Mouse (Mus musculus) T-helper 1 cell (primary cell): ENCODE data around the gene Ptprg.

ENCODE experiments used
- in situ Hi-C: fragments of 300-600 bp; cut with MboI, MseI; formaldehyde crosslinking; loops from one replicate; pipeline ENCODE4 v1.15.1; 2025; ENCODE audit warnings: high pct_unique_total_duplicates

The Ptprg gene

DNA sequence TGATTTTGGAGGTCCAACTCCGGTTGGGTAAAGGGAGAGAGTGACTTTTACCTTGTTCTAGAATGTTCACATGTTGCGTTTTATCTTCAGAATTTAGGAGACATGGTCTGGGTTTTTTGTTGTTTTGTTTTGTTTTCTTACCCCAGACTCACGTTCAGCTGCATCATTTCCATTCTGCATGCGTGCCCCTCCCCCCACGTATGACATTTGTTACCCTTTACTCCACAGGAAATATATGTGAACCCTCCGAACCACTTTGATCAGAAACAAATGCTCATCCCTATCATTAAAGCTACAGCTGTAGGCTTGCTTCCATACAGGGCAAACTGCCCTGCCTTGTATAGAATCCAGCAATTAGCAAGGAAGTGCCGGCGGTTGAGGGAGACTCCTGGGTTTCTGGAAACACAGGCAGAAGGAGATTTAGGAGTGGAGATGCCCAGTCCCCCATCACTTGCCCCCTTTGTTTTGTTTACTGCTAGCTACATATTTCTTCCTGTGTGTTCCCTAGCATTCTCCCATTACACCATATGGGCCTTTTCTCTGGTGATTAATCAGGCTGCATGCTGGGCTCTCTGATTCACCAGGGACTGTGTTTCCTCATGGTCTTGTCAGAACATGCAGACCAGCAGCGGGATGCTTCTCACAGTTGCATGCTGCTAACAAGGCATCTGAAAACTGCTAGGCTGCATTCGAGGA lies 130.2 kb downstream of the Ptprg start:
- in situ Hi-C loops, result no loop called here

DNA sequence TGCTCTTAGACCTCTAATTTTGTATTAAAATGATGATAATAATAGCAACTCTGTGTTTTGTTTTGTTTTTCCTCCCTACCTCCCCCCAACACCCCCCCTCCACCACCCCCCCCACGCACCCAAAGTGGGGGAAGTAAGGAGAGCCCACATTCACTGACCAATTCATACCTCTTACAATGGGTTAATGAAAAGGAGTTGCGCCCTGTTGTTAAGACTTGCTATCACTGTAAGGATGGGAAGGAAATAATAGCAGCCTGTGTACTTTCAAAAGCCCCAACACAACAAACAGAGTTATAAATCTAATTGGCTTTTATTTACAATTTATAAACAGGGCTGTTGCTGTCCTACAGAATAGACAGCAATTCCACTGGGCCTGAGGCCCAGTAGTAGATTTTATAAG lies 130.8 kb downstream of the Ptprg start:
- in situ Hi-C loops, result no loop called here

DNA sequence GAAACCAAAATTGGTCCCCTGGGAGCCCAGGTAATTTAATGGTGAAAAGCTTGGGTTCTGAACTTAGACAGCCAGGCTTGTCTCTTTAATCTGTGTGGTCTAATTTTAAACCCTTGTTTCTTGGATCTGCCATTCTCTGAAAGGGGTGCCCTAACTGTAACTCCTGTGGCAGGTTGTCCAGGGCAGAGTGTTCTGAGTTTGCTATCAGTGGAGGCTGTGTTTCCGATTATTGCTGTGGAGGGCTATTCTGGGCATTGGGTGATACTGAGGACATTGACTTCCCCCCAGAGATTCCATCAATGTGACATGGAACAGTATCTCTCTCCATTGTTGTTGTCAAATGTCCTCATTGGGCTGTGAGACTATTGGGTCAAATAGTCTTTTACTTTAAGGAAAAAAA lies 134.2 kb downstream of the Ptprg start:
- in situ Hi-C loops, result no loop called here

DNA sequence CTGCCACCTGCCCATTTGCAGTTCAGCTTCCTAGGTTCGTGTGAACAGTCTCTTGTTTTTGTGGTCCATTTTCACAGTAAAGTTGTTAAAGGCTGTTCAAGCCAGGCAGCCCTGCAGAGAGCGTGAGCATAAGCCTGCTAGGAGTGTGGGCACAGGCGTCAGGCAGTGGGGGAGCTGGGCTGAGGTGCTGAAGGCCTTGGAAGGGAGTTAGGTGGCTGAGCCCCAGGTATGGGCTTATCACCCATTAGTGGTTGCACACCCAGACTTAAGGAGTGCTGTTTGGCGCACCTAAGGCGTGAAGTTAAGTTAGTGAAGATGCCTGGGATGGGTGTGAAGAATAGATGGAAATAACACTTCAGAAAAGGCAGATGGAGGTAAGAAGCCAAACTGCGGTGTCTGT lies 134.8 kb downstream of the Ptprg start:
- in situ Hi-C loops, result no loop called here

DNA sequence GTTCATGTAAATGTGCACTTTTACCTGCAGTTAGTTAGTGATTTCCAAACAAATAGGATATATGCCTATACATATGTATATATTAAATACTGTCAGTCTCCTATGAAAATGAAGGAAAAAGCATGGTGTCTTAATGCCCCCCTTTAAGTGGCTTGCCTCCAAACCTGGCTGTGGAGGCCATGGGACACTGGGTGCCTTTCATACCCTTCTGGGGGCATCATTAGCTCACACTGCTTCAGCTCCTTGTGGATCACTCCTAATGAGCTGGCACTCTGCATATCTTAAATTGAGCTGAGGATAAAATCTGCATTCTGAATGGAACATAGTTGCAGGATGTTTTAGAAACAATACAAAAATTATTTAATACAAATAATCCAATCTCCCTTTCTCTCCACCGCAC lies 136.7 kb downstream of the Ptprg start:
- in situ Hi-C loops, result no loop called here

DNA sequence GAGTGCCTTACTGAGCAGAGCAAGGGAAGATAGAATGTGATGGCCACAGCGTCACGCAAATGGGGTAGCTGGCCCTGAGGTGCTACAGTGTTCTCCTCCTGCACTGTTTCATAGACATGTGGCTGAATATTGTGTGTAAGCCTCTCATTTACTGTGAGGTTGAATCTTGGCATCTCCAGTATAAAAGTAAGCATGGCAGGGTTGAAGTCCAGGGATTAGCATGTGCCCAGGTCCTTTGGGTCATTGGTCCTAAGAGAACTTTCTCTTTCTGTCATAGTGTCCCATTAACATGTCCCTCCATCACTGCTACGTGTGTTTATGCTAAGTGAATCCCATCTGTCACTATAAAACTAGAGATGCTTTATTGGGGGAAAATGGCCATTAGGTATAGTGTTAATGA lies 138.2 kb downstream of the Ptprg start:
- in situ Hi-C loops, result no loop called here

DNA sequence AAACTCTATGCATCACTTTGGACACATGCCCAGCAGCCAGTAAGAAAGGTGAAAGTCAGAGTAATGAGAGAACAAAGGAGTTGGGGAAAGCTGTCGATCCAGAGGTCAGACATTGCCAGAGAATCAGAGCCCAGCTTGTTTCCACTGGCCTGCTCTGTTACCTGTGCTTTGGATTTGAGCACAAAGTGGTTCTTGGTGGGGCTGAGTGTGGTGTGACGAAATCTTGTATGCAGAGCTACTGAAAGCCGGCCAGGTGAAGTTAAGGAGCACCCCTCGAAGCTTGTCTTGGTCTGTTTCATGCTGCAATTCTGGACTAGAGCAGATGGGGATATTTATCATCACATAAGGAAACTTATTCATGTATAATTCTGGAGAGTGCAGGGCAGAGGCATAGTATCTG lies 145.5 kb downstream of the Ptprg start:
- in situ Hi-C loops, result no loop called here

DNA sequence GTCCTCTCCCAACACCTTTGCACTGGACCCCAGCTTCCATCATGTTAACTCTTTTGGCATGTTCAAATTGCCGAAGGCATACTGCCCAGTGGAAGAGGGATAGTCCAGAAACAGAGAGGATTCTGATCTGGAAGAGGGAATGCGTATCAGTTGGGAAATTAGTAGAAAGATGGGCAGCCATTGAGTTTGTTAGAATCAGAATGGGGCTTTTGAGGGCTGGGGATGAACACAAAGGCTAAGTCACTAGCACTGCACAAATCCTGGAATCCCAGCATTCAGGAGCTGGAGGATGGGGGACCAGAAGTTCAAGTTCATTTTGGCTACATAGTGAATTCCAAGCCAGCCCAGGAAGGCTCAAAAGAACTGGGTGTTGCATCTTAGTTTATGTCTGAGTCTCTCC lies 146.3 kb downstream of the Ptprg start:
- in situ Hi-C loops, result no loop called here

DNA sequence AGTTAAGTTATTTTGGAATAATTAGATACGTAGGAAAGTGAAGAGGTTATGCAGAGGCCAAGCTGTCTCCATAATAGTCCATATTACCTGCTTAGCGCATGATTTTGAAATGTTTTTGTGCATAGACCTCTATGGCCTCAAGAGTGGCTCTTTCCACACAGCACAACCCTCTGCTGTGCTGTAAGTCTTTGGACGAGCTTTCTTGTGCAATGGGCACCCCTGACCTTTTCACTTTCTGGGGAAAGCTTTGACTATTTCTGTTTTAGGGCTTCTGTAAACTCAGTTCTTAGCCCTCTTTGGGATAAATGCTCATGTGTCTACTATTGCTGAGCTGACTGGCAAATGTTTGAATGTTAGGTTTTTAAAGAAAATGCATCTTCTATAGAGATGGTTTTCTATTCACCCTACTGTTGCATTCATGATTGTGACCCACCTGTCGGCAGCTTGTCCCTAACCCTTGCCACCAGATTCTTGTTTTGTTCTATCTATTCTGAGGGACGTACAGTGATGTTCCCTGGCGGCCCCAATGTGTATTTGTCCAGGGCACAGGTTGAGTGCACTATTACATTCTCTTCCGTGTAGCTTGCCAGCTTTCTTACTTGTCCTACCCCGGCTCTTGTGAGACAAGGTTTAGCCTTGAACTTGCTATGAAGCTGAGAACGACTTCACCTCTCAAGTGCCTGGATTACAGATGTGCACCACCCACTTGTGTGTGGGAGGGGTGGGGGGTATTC lies 148.4 kb downstream of the Ptprg start:
- in situ Hi-C loops, result no loop called here

DNA sequence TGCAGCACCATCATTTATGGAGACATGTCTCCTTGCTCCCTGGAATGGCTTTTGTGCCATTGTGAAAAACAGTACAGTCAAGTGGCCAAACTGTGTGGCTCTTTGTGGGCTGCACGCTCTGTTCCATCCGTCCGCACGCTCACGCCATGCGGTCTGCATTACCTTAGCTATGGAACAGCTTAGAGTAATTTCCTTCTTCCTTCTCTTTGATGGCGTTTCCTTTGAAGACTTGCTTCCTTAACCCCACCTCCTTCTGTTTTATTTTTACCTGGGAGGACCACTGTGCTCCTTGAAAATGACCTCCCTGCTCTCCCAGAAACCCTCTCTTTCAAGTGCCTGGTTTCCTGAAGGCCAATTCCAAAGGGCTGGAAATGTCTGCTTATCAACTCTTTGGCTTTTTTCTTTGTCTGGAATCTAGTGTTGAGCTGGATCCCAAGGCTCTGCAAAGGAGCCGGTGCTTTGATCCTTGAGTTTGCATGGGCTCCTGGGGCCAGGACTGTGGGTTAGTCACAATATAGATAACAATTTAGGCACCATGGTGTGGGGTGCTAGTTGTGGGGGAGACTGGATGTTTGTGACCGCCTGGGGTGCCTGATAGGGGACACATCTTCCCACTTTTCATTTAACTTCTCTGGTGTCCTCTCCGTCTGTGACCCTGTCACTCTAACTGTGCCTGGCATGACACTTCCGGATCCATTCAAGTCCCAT lies 149.6 kb downstream of the Ptprg start:
- in situ Hi-C loops, result no loop called here

DNA sequence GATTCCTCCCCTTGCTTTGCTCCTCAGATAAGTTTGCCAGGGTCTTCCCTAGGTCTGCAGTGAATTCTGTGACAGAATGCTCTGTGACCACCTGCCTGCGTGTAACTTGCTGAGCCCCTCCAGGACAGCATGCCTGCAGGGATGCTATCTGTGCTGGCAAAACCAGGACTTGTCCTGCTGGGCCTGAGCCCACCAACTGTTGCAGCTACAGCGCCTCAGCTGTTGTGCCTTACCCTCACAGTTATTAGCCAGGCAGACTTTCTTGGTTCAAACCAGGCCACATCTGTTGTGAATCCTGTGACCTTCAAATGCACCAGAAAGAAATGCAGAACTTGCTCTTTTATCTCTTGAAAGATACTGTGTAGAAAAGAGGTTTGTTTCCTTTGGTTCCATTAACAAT lies 151.5 kb downstream of the Ptprg start:
- in situ Hi-C loops, result no loop called here

DNA sequence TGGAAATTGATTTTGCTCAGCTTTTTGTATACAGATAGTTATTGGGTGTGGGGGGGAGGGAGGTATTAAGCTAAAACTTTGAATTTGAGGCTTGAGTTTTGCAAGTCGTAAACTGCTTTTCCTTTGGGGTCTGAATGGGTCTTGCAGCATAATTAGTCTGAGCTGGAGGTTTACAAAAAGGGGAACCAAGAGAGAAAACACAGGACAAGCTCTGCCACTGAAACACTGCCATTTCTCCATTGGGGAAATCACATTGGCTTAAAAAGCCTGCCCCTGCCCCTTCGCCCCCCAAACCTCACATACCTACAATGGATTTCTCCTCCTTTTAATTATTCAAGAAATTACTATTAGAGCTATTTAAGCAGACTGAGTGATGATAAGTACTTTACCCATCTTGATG lies 156.0 kb downstream of the Ptprg start:
- in situ Hi-C loops, result no loop called here

DNA sequence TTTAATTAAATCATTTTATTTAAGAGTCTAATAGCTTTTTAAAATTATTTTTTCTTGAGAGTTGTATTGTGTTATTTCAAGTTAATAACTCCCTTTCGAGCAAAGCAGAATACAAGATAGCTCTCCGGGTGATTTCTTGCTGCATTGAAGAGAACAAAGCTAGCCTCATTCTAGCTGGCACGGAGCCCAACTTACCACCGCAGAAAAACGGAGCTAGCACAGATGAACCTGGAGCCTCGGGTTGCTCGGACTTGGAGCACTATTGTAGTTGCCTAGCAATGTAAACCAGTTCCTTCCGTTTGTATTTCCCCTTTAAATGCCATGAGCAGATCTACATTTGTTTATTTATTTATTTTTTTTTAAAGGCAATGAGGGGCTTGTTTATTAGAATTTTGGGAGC lies 156.5 kb downstream of the Ptprg start:
- in situ Hi-C loops, result no loop called here

DNA sequence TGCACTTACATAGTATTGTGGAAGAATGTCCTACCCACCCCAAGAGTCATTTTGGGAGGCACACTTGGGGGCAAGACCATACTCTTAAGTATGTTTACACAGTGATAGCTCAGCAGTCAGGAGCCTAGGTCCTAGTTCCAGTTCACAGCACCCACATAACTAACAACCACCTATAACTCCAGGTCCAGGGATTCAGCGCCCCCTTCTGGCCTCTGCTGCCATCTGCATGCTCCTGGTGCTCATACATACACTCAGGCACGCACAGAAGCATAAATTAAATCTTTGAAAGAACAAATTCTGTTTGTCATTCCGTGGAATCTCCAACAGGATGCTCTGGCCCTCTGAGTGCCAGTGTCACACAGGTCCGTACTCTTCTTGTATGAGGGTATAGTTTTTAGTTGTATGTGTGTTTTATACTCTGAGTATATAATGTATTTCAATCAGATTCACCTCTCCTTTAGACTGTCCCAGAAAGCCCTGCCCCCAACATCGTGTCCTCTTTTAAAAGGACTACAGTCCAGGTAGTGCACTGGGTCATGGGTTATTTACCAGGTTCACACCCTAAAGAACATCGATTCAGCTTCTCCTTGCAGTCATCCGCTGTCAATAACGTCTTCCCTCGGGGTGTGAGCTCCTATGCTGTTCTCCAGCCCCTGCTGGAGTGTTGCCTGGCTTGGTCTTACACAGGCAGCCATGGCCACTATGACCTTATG lies 157.2 kb downstream of the Ptprg start:
- in situ Hi-C loops, result no loop called here

DNA sequence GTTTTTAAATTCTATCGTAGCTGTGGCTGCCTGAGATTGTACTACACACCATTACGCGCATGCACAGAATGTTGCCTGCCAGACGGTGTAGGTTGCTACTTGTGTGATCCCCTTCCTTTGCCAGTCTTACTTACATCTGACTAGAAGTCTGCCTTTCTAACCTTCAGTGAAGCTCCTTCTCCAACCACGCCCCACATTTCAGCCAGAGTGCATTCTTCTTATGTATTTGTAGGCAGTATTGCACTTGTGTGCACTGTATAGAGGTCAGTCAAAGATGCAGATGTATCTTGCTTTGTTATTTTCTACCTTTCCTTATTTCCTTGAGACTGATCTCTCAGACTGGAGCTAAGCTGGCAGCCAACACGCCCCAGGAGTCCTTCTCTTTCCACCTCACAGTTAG lies 158.8 kb downstream of the Ptprg start:
- in situ Hi-C loops, result no loop called here

DNA sequence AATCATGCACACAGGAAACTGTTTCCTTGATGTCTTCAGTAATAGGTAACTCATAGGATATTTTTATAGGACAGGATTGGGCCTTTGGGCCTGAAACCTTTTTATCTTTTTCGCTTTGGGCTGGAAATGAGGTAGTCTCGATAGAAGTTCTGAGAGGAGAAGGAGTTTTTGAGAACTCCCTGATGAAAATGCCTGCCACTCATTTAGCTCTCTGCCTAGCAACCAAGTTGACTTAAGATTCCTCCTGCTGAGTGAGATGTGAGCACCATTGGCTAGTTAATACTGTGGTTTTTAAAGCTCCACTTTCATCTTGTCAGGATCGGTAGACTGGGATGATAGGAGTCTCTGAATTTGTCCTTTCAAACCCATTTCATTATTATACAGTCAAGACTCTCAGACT lies 162.9 kb downstream of the Ptprg start:
- in situ Hi-C loops, result no loop called here

DNA sequence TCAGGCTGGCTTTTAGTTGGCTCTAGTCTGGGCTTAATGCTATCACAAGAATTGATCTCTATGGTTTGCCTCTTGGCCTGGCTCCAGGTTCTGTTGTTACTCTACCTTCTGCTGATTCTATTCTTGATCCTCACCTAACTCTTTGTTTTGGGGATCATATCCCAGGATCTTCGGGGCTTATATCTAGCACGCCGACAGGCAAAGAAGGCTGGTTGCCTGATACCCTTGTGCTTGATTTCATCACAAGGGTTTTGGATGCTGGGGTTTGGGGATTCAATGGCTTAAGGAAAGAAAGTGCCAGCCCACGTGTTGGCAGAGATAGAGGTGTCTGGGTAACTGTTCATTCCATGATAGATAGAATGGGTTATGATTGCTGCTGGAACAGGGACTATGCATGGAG lies 164.9 kb downstream of the Ptprg start:
- in situ Hi-C loops, result no loop called here

DNA sequence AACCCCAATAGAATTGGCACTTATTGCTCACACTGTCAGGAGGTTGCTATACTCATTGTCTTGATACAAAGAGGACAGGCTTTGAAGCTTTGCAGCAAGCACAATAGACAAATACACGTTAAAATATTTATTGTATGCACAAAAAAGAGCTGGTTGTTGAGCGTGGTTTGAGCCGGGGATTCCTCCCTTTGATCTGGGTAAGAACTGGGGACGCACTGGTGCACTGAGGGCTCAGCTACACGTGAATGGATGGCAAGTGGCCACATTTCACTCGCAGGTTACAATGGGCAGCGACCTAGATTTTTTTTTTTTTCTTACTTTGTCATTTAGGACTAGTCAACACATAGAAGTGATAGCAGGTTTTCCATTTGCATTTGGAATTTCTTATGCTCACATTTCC lies 165.9 kb downstream of the Ptprg start:
- in situ Hi-C loops, result no loop called here

DNA sequence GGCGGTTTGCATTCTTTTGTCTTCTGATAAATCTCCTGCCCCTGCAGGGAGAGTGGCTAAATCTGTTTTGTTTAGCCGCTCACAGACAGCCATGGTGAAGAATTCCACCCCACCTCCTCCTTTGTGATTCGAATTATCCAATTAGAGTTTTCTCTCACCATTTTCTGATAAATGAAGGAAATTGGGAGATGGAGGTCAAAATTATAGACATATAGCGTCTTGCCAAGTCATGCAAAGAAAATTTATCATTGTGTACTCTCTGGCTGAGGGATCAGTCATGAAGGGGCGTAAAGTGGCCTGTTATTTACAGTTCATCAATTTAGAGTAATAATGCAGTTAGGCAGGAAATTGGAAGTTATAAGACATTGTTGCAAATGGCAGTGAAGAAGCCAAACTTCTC lies 168.8 kb downstream of the Ptprg start:
- in situ Hi-C loops, result no loop called here

DNA sequence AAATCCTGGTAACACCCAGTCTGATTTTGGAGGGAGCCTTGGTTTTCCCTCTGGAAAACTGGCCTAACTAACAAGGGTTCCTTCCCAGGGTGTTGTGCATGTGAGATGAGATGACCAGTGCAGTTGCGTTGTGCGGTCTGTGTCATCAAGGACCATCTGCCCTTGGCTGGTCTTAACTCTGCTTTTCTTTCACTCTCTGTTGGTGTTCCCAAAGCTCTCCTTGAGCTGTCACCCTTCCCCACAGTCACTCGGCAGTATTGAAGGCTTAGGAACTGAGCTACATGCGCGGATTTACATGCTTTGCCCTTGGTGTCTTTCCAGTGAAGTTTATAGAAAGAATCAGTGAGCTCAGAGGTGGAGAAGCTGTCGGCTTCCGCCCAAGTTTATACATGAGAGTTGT lies 170.5 kb downstream of the Ptprg start:
- in situ Hi-C loops, result no loop called here

DNA sequence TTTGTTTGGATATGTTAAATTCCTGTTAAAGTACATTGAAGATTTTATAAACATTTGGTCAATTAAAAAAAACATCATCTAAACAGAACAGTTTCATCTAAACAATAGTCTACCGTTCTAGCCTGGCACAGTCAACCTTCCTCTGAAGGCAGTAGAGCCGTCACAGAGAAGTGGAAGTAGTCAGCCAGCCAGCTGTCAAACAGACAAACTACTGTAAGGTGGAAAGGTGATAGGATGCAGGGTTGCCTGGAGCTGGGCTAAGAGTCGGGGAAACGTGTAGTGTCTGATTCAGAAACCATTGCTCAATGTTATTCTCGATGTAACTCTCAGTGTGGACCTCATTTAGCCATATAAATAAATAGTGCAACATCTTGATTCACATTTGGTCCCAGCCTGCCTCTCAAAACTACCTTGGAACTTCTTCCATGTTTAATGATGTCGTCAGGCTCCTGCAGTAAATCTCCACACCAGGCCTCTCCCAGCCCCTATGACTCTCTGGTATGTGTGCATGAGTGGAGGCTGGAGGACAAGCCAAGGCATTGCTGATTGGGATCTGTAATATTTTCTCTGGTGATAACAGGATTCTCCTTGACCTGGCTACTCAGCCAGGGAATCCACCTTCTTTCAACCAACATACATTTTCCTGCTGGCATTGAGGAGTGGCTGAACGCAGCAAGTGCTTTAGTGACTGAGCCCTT lies 178.0 kb downstream of the Ptprg start:
- in situ Hi-C loops, result loop anchor here (25.0 kb wide), 1 partner anchor 1094 kb away; no protein-coding TSS in a partner anchor

DNA sequence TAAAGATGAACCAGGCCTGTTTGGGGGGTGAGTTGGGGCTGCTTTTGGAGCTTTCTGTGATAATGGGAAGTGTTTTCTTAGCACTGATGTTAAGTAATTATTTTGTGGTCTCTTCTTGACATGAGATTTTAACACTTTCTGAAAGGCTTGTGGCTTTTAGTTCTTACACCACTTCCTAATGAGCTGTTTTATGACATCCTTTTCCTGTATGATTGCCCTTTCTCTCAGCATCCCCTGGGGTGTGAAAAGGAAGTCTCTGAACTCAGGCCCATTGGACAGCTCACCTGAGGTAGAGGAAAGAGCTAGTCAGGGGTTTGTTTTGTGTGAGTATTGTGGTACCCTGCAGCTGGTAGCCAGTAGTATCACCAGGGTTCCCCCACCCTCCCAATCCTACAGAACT lies 179.0 kb downstream of the Ptprg start:
- in situ Hi-C loops, result loop anchor here (25.0 kb wide), 1 partner anchor 1095 kb away; no protein-coding TSS in a partner anchor
